ENCODE assay signal across 24 mouse cellular contexts in genomic region chr1:193965278-193965677, GRCm38 (mm10).
"Had no signal": no experiment of that assay in that cellular context is flagged by ENCODE, and none has a peak within 500 bp of the region (broad histone marks: within the 10 kb centered on the region; RNA-seq: fewer than 3 reads in every experiment).

No protein-coding gene starts in this region.

- DNase-seq: forebrain, postnatal 0 days; gastrocnemius, postnatal 14 days; heart, adult 18-20 months; heart, postnatal 10 days; heart, postnatal 4 days; kidney, adult 11 months; kidney, adult 8-10 months; kidney, postnatal 10 days; kidney, postnatal 25 days; layer of hippocampus, adult 9-11 months; layer of hippocampus, postnatal 36 days; left cerebral cortex, postnatal 4 days; liver, embryonic 13.5 days had no signal

- H3K4me1 ChIP-seq: heart, embryonic 10.5 days; heart, embryonic 12.5 days; hindbrain, embryonic 10.5 days; limb, embryonic 15.5 days; liver, embryonic 13.5 days; liver, embryonic 15.5 days had no signal

- ATAC-seq: forebrain, embryonic 15.5 days; forebrain, postnatal 0 days; hindbrain, embryonic 16.5 days; inflammation-experienced regulatory T-cells, adult 6 months had no signal

- H3K4me3 ChIP-seq: forebrain, embryonic 15.5 days; heart, embryonic 10.5 days; heart, embryonic 12.5 days; hindbrain, embryonic 10.5 days; hindbrain, embryonic 12.5 days; limb, embryonic 13.5 days; limb, embryonic 15.5 days; liver, embryonic 13.5 days; liver, embryonic 15.5 days had no signal

- H3K27ac ChIP-seq: forebrain, embryonic 15.5 days; heart, embryonic 10.5 days; hindbrain, embryonic 10.5 days; hindbrain, embryonic 12.5 days; hindbrain, embryonic 14.5 days; limb, embryonic 13.5 days; limb, embryonic 15.5 days; liver, embryonic 13.5 days; liver, embryonic 15.5 days had no signal

- H3K27me3 ChIP-seq: forebrain, embryonic 15.5 days; heart, embryonic 12.5 days; hindbrain, embryonic 12.5 days; limb, embryonic 15.5 days; liver, embryonic 13.5 days; liver, embryonic 15.5 days had no signal

- H3K9ac ChIP-seq: forebrain, embryonic 15.5 days; forebrain, postnatal 0 days; heart, embryonic 12.5 days; hindbrain, embryonic 12.5 days; hindbrain, embryonic 14.5 days; limb, embryonic 13.5 days; limb, embryonic 15.5 days; liver, embryonic 13.5 days; liver, embryonic 15.5 days had no signal

- H3K9me3 ChIP-seq: forebrain, embryonic 15.5 days; heart, embryonic 10.5 days; heart, embryonic 12.5 days; hindbrain, embryonic 10.5 days; hindbrain, embryonic 12.5 days; limb, embryonic 13.5 days; limb, embryonic 15.5 days; liver, embryonic 13.5 days; liver, embryonic 15.5 days had no signal

- H3K36me3 ChIP-seq: forebrain, embryonic 15.5 days; heart, embryonic 10.5 days; heart, embryonic 12.5 days; hindbrain, embryonic 10.5 days; hindbrain, embryonic 12.5 days; limb, embryonic 13.5 days; limb, embryonic 15.5 days; liver, embryonic 13.5 days; liver, embryonic 15.5 days had no signal

- H3K4me2 ChIP-seq: forebrain, embryonic 15.5 days; heart, embryonic 12.5 days; hindbrain, embryonic 12.5 days; hindbrain, embryonic 14.5 days; limb, embryonic 13.5 days; limb, embryonic 15.5 days; liver, embryonic 13.5 days; liver, embryonic 15.5 days had no signal
